Comparison of ENCODE assay signal across 7 mouse cellular contexts in the genomic region with DNA sequence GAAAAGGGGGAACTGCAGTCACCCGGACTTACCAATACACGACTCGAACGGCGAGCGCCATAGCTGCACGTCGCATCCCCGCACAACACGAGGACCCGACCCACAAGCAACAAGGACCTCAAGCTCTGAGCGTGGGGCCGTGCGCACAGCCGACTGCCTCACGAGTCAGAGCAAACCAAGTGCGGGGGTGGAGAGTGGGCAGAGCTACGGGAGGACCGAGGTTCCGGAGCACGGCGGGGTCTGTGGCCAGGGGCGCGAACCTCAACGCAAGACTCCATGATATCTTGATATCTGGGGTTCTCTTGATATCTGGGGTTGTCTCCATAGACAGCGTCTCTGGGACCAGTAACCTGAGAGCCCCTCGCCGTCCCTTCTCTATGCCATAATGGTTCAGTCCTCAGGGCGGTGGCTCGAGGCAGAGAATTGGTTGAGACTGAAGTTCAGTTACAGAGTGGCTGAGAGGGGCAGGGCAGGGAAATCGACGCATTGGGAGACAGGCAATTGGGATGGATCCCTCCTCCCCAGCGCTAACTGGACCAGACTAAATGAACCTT. TPM values are rescaled to one million over a fixed set of nuclear protein-coding genes. Genes with fewer than 3 reads are reported as not detected.
DNase-seq lines count a peak whose midpoint lies in the region; ATAC-seq lines count a peak whose summit lies in the region.

A gene (minus strand): TSS at position 183 of the 554 bp plus-strand sequence.

- peak within 1 kb of the TSS; percentile 75 for H3K9ac ChIP-seq in midbrain, embryonic 13.5 days (replicated peaks)

- under 1% methylated on average over 33 of the region's 33 CpGs for WGBS in embryonic facial prominence, embryonic 10.5 days
- WGBS in limb, embryonic 10.5 days = under 1% methylated on average over 33 of the region's 33 CpGs
- WGBS in midbrain, embryonic 13.5 days = 0% methylated on average over 33 of the region's 33 CpGs

- DNase-seq in adrenal gland, postnatal 10 days = peak; percentile 92
- DNase-seq in embryonic facial prominence, embryonic 10.5 days (ENCODE audit: low spot score) = peak; percentile 93
- DNase-seq in kidney, adult 11 months = peak; percentile 84
- peak; percentile 94 for DNase-seq in limb, embryonic 10.5 days (ENCODE audit: low spot score)
- peak; percentile 85 for DNase-seq in spleen, adult 12 weeks (ENCODE audit: low spot score)

- H3K4me2 ChIP-seq in midbrain, embryonic 13.5 days (replicated peaks) = peak within 1 kb of the TSS; percentile 85

- peaks cover 37% of the 10 kb centered on the region for H3K36me3 ChIP-seq in embryonic facial prominence, embryonic 10.5 days (replicated peaks)
- H3K36me3 ChIP-seq in limb, embryonic 10.5 days = peaks cover 36% of the 10 kb centered on the region
- H3K36me3 ChIP-seq in midbrain, embryonic 13.5 days = peaks cover 32% of the 10 kb centered on the region

- peak within 1 kb of the TSS; percentile 66 for H3K4me3 ChIP-seq in embryonic facial prominence, embryonic 10.5 days
- peak within 1 kb of the TSS; percentile 79 for H3K4me3 ChIP-seq in limb, embryonic 10.5 days
- peak within 1 kb of the TSS; percentile 80 for H3K4me3 ChIP-seq in midbrain, embryonic 13.5 days (replicated peaks)

- H3K27me3 ChIP-seq in embryonic facial prominence, embryonic 10.5 days (replicated peaks; ENCODE audit: low read depth, poor library complexity, severe bottlenecking) = 0 out of 2 replicates have a peak, but pooled peaks cover 12% of the 10 kb centered on the region
- no peaks in the 10 kb centered on the region for H3K27me3 ChIP-seq in limb, embryonic 10.5 days (ENCODE audit: low read depth, poor library complexity, severe bottlenecking)
- H3K27me3 ChIP-seq in midbrain, embryonic 13.5 days = 0 out of 2 replicates have a peak, but pooled peaks cover 9% of the 10 kb centered on the region

- ATAC-seq in granulocyte monocyte progenitor cell, adult 5-6 weeks (replicated peaks; ENCODE audit: poor library complexity, severe bottlenecking) = peak; percentile 94
- ATAC-seq in midbrain, embryonic 13.5 days = peak; percentile 95

- H3K27ac ChIP-seq in embryonic facial prominence, embryonic 10.5 days (replicated peaks) = peak within 1 kb of the TSS; percentile 97
- peak within 1 kb of the TSS; percentile 93 for H3K27ac ChIP-seq in limb, embryonic 10.5 days
- H3K27ac ChIP-seq in midbrain, embryonic 13.5 days = peak within 1 kb of the TSS; percentile 71

- no peaks in the 10 kb centered on the region; the same call in 1 of the 2 replicates for H3K9me3 ChIP-seq in embryonic facial prominence, embryonic 10.5 days
- H3K9me3 ChIP-seq in limb, embryonic 10.5 days (replicated peaks) = no peaks in the 10 kb centered on the region
- H3K9me3 ChIP-seq in midbrain, embryonic 13.5 days = no peaks in the 10 kb centered on the region

- H3K4me1 ChIP-seq in embryonic facial prominence, embryonic 10.5 days = peaks cover 23% of the 10 kb centered on the region
- H3K4me1 ChIP-seq in limb, embryonic 10.5 days = peaks cover 21% of the 10 kb centered on the region
- H3K4me1 ChIP-seq in midbrain, embryonic 13.5 days (replicated peaks) = peaks cover 23% of the 10 kb centered on the region

RNA-seq across cellular contexts. Expression of the gene that starts here (rescaled TPM):
- 100 to 1,000 TPM; 187 to 228 TPM for total RNA-seq in adrenal gland, postnatal 10 days (2021)
- polyA plus RNA-seq in embryonic facial prominence, embryonic 10.5 days (2016; fragmentation: Nextera tagmentation; extraction: Ambion mirVana) = 756 and 839 TPM in 2 replicates
- total RNA-seq in granulocyte monocyte progenitor cell, adult 5-6 weeks (2014; fragmentation: Nextera tagmentation) = 96.6 and 124 TPM in 2 replicates
- 28.8 and 30.2 TPM in 2 replicates for total RNA-seq in granulocyte monocyte progenitor cell, adult 5-6 weeks (2017)
- 654 and 733 TPM in 2 replicates for polyA plus RNA-seq in limb, embryonic 10.5 days (2016; fragmentation: Nextera tagmentation; extraction: Ambion mirVana)
- polyA plus RNA-seq in midbrain, embryonic 13.5 days (2015; fragmentation: Nextera tagmentation; extraction: Ambion mirVana) = 1,286 and 1,320 TPM in 2 replicates

Comparison
In these comparisons a context has a peak if more than half of its experiments do, and no peak if none do; other contexts are left out.
1. Peak in every context shown above with its lines: DNase-seq, ATAC-seq, H3K4me3 ChIP-seq and H3K27ac ChIP-seq.